Mouse (Mus musculus) bone marrow, adult 2 months (tissue): ENCODE data around the gene Lman2. TPM values are rescaled to one million over a fixed set of nuclear protein-coding genes. Genes with fewer than 3 reads are reported as not detected.

Experiments
- H3K27ac ChIP-seq: fragments of 200-500 bp; 2 replicates; pipeline ENCODE4 v1.5.1; 2012; ENCODE audit warnings: low read depth, mild to moderate bottlenecking, control low read depth, inconsistent platforms, low read length; ENCODE audit not compliant: control insufficient read depth, poor library complexity, insufficient read depth
- H3K4me1 ChIP-seq: fragments of 200-500 bp; 2 replicates; pipeline ENCODE4 v1.6.1; 2011; ENCODE audit warnings: low read length; ENCODE audit not compliant: control insufficient read depth, insufficient read depth
- H3K4me3 ChIP-seq: fragments of 200-500 bp; replicated peaks from 2 replicates; pipeline ENCODE3; 2011; ENCODE audit warnings: mild to moderate bottlenecking, low read depth, low read length, control low read depth; ENCODE audit not compliant: control insufficient read depth
- CTCF ChIP-seq: fragments of 200-500 bp; IDR thresholded peaks from 2 replicates; pipeline ENCODE4 v1.5.1; 2011; ENCODE audit warnings: low read length, control low read depth; ENCODE audit not compliant: control insufficient read depth, insufficient read depth
- POLR2A ChIP-seq: fragments of 200-500 bp; IDR thresholded peaks from 2 replicates; pipeline ENCODE4 v1.6.1; 2011; ENCODE audit warnings: low read depth, mild to moderate bottlenecking, control low read depth, low read length, borderline replicate concordance; ENCODE audit not compliant: control insufficient read depth
- WGBS: fragments of 180-500 bp; shearing (Covaris S2); methylation state at CpG from one replicate; pipeline ENCODE4 v1.1.7; 2018; 5-methylcytosine and 5-hydroxymethylcytosine counted together
- polyA plus RNA-seq: library from polyadenylated mRNA; stranded (reverse); fragments of >200 nt; gene quantifications from 2 replicates; pipeline ENCODE4 v1.2.4, GENCODE M21; 2011; ENCODE audit warnings: low replicate concordance; ENCODE audit not compliant: missing spikeins, insufficient read depth, insufficient read length

Lman2 gene
- polyA plus RNA-seq, 1 experiment: 50.1 TPM

DNA sequence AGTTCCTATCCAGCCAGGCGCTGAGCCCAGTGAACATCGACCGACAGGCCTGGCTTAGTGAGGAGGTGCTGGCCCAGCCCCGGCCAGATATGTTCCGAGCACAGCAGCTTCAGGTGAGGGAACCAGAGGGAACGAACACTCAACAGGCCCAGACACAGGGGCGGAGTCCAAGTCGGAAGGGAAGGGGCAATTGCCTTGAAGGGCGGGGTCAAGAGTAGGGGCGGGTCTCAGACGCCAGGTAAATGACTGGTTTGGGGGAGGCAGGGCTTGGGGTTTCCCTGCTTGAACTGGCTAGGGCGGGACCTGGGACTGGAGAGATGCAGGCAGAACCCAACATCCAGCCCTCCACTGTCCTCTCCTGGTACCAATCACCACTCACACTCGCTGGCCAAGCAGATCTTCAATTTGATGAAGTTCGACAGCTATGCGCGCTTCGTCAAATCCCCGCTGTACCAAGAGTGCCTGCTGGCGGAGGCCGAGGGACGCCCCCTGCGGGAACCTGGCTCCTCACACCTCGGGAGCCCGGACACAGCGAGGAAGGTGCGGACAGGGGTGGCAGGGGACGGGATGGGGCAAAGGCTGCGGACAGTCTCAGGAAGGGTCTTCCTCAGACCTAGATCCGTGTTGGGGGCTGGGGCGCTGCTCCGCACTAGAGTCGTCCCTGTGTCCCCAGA, 16.5 kb upstream of the Lman2 start:
- 90% methylated on average over 32 of the region's 32 CpGs for WGBS
- H3K4me1 ChIP-seq: no peaks in the 10 kb centered on the region; the same call in 1 of the 2 replicates
- no peak overlapping the region for H3K27ac ChIP-seq
- TF ChIP-seq CTCF (no peak), POLR2A (no peak)
- no peak overlapping the region for H3K4me3 ChIP-seq

DNA sequence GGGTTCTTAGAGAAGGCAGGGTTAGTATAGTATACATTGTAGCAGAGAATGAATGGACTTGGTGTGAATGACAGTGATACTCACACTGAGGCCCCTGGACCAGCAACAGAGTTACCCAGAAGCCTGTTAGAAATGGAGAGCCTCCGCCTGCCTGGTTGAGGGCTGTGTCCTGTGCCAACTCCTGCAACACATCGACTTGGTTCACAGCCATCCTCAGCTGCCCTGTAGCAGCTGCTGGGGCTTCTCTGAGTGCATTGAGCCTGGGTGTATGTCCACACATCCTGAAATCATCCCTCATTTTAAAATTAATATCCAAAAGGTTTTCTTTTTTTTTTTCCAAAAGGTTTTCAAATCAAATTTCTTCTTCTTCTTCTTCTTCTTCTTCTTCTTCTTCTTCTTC, 13.3 kb upstream of the Lman2 start:
- peaks cover 11% of the 10 kb centered on the region for H3K4me1 ChIP-seq
- H3K4me3 ChIP-seq: no peak overlapping the region
- no peak overlapping the region for H3K27ac ChIP-seq
- 67% methylated on average over 2 of the region's 2 CpGs for WGBS
- TF ChIP-seq CTCF (no peak), POLR2A (no peak)

DNA sequence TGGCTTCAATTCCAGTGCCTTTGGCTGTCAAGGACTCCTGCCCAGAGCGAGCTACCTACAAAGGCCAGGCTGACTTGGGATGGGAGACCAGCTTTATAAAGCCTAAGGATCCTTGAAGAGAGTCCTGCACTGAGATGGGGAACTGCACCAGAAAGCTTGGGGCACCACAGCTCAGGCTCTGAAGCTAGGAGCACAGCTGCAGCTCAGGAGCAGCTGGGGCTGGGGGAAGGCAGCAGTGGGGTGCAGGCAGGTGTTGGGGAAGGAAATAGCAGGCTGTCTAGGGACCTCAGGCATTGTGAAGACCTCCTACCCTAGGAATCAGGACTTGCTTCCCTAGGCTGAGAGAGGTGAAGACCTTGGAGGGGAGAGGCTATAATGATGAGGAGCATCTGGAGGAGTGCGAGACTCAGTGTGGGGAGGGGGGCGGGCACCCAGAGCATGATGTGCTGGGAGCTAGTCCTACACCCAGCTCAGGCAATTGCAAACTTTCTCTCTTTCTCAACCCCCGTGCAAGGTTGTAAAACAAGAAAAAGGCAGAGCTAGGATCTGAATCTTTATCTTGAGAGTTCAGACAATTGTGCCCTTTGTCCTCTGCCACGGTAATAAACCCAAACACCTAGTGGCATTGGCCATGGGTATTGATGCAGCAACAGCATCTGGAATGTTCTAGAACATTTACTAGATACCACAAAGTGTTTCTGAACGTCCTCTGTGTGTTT, 11.8 kb upstream of the Lman2 start:
- Histone ChIP-seq H3K4me3 (no peak overlapping the region), H3K27ac (no peak overlapping the region), H3K4me1 (peaks cover 14% of the 10 kb centered on the region)
- no peak for TF ChIP-seq POLR2A
- TF ChIP-seq CTCF: no peak
- 72% methylated on average over 6 of the region's 6 CpGs for WGBS

- Histone ChIP-seq H3K4me3 (peak overlapping the region; percentile 38), H3K4me1 (peaks cover 19% of the 10 kb centered on the region), H3K27ac (no peak overlapping the region)
- TF ChIP-seq POLR2A: no peak
- TF ChIP-seq CTCF: no peak
- 71% methylated on average over 5 of the region's 5 CpGs for WGBS
These were observed 9.2 kb upstream of the Lman2 start for GRCm38 (mm10) chr13:55371740-55372139.

GRCm38 (mm10) chr13:55371007-55371681, 8.6 kb upstream of the Lman2 start:
- Histone ChIP-seq H3K4me3 (peak overlapping the region; percentile 52), H3K4me1 (peaks cover 19% of the 10 kb centered on the region), H3K27ac (peak overlapping the region; percentile 39; the same call in 1 of the 2 replicates)
- TF ChIP-seq POLR2A (no peak), CTCF (no peak)
- 61% methylated on average over 8 of the region's 8 CpGs for WGBS

GRCm38 (mm10) chr13:55370234-55370633, 7.7 kb upstream of the Lman2 start:
- Histone ChIP-seq H3K4me3 (peak overlapping the region; percentile 75), H3K4me1 (peaks cover 19% of the 10 kb centered on the region), H3K27ac (peak overlapping the region; percentile 94)
- no peak for TF ChIP-seq POLR2A
- no peak for TF ChIP-seq CTCF
- WGBS: 9% methylated on average over 3 of the region's 3 CpGs

DNA sequence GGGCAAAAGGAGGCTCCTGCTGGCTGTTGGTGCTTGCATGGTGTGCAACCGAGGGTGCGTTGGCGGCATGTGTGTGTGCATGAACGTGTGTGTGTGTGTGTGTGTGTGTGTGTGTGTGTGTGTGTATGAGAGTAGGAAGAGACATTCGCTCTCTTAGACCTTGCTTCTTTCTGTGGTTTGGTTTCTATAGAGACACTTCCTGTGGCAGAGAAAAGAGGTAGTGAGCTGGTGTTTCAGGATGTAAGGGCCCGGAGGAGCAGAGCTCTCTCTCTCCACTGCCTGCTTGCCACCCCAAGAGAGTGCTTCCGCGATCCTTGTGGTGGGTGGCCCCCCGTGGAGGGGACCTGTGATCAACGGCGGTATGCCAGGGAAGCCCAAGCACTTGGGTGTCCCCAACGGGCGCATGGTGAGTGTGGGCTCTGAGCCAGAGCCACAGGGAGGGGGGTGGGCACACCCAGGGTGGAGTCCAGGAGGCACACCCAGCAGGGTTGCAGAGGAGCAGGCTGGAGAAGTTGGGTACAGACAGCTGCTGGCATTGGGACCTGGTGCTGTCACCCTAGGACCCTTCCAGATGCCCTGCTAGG, 7.0 kb upstream of the Lman2 start, which contains the start of gene Rgs14:
TSS of gene Rgs14 (plus strand) at position 202 of the 584 bp plus-strand sequence.
- TF ChIP-seq CTCF (no peak), POLR2A (peak; percentile 79; the same call in 1 of the 2 replicates)
- 0% methylated on average over 13 of the region's 13 CpGs for WGBS
- H3K27ac ChIP-seq: peak within 1 kb of the TSS; percentile 94
- H3K4me3 ChIP-seq: peak within 1 kb of the TSS; percentile 75
- H3K4me1 ChIP-seq: peaks cover 19% of the 10 kb centered on the region

- Histone ChIP-seq H3K27ac (no peak overlapping the region), H3K4me1 (peaks cover 17% of the 10 kb centered on the region), H3K4me3 (no peak overlapping the region)
- WGBS: 57% methylated on average over 7 of the region's 7 CpGs
- TF ChIP-seq POLR2A (no peak), CTCF (peak; percentile 36; the same call in 1 of the 2 replicates)
These were observed 5.8 kb upstream of the Lman2 start for GRCm38 (mm10) chr13:55368401-55368800.
